Mouse (Mus musculus): Measurements from ENCODE around the gene Smim27. TPM values are rescaled to one million over a fixed set of nuclear protein-coding genes. Genes with fewer than 3 reads are reported as not detected.

Smim27 gene
- polyA plus RNA-seq, 2 experiments = 3.2 to 20.6 TPM

- Histone ChIP-seq H3K9ac (replicated peaks) (peak overlapping the region; percentile 78), H3K4me2 (ENCODE audit: low read depth) (peak overlapping the region; percentile 95), H3K36me3 (replicated peaks; ENCODE audit: control insufficient read depth, insufficient read depth, low read depth) (peaks cover 11% of the 10 kb centered on the region), H3K9me3 (ENCODE audit: control insufficient read depth, low read length) (no peaks in the 10 kb centered on the region), H3K4me3 (ENCODE audit: insufficient read depth in 1 of 2, low read depth in 2 of 2, low read length in 2 of 2) (peak overlapping the region; percentile 92 to 95), H3K27me3 (ENCODE audit: control insufficient read depth, insufficient read depth, low read length) (no peaks in the 10 kb centered on the region), H3K27ac (peak overlapping the region; percentile 81), H3K4me1 (replicated peaks; ENCODE audit: control insufficient read depth in 2 of 2, insufficient read depth in 2 of 2, low read length in 1 of 2) (peaks cover 3 to 7% of the 10 kb centered on the region in 2 experiments; a peak in 3 of 4 replicates)
- peak in 1 of 3 experiments; percentile 24 for DNase-seq (ENCODE audit: low read depth in 3 of 3, low spot score in 3 of 3)
- no peak for TF ChIP-seq EP300 (IDR thresholded peaks at IDR 0.05; ENCODE audit: low read depth)
- no peak for TF ChIP-seq CTCF (IDR thresholded peaks at IDR 0.05; ENCODE audit: low read depth)
- ATAC-seq (ENCODE audit: insufficient read depth) = peak; percentile 4; the same call in 1 of the 2 replicates
- WGBS (ENCODE audit: insufficient replicate concordance) = under 1% methylated on average over 16 of the region's 16 CpGs
Measured at GRCm38 (mm10) chr4:40268835-40269234, 544 bp upstream of the Smim27 start.

GRCm38 (mm10) chr4:40278880-40279275 is 9.5 kb downstream of the Smim27 start:
- 1% methylated on average over 21 of the region's 21 CpGs for WGBS (ENCODE audit: insufficient replicate concordance)
- DNase-seq (ENCODE audit: low read depth in 3 of 3, low spot score in 3 of 3) = no peak

GRCm38 (mm10) chr4:40279276-40279900 is 10.0 kb downstream of the Smim27 start, which contains the start of gene Ndufb6:
Gene Ndufb6 (minus strand): TSS chr4:40279421.
- peak within 1 kb of the TSS; percentile 72 for H3K4me2 ChIP-seq (ENCODE audit: low read depth)
- TF ChIP-seq EP300 (IDR thresholded peaks at IDR 0.05; ENCODE audit: low read depth) (no peak), CTCF (IDR thresholded peaks at IDR 0.05; ENCODE audit: low read depth) (no peak)
- WGBS (ENCODE audit: insufficient replicate concordance) = under 1% methylated on average over 36 of the region's 36 CpGs
- H3K27ac ChIP-seq = peak within 1 kb of the TSS; percentile 5; the same call in 1 of the 2 replicates
- H3K27me3 ChIP-seq (ENCODE audit: control insufficient read depth, insufficient read depth, low read length) = no peaks in the 10 kb centered on the region
- DNase-seq (ENCODE audit: low read depth in 3 of 3, low spot score in 3 of 3) (peak; percentile 81 to 86 (median 85)), ATAC-seq (ENCODE audit: insufficient read depth) (peak; percentile 98)
- H3K36me3 ChIP-seq (replicated peaks; ENCODE audit: control insufficient read depth, insufficient read depth, low read depth) = no peaks in the 10 kb centered on the region
- H3K9me3 ChIP-seq (ENCODE audit: control insufficient read depth, low read length) = no peaks in the 10 kb centered on the region
- H3K4me1 ChIP-seq (replicated peaks; ENCODE audit: control insufficient read depth in 2 of 2, insufficient read depth in 2 of 2, low read length in 1 of 2) = peaks cover 0 to 5% of the 10 kb centered on the region in 2 experiments; a peak in 1 of 4 replicates
- peak within 1 kb of the TSS; percentile 82 for H3K9ac ChIP-seq (replicated peaks)
- peak within 1 kb of the TSS; percentile 85 to 89 for H3K4me3 ChIP-seq (ENCODE audit: insufficient read depth in 1 of 2, low read depth in 2 of 2, low read length in 2 of 2)

More at GRCm38 (mm10) chr4:40278880-40279275, 9.5 kb downstream of the Smim27 start:
- Histone ChIP-seq H3K9ac (replicated peaks) (peak overlapping the region; percentile 82), H3K4me2 (ENCODE audit: low read depth) (peak overlapping the region; percentile 72), H3K9me3 (ENCODE audit: control insufficient read depth, low read length) (no peaks in the 10 kb centered on the region), H3K27ac (no peak overlapping the region), H3K36me3 (replicated peaks; ENCODE audit: control insufficient read depth, insufficient read depth, low read depth) (no peaks in the 10 kb centered on the region), H3K4me1 (replicated peaks; ENCODE audit: control insufficient read depth in 2 of 2, insufficient read depth in 2 of 2, low read length in 1 of 2) (peaks cover 0 to 5% of the 10 kb centered on the region in 2 experiments; a peak in 1 of 4 replicates), H3K27me3 (ENCODE audit: control insufficient read depth, insufficient read depth, low read length) (no peaks in the 10 kb centered on the region), H3K4me3 (ENCODE audit: insufficient read depth in 1 of 2, low read depth in 2 of 2, low read length in 2 of 2) (peak overlapping the region; percentile 85 to 89)
- TF ChIP-seq EP300 (IDR thresholded peaks at IDR 0.05; ENCODE audit: low read depth) = no peak
- peak; percentile 50 for ATAC-seq (ENCODE audit: insufficient read depth)

GRCm38 (mm10) chr4:40285582-40285981 is 16.2 kb downstream of the Smim27 start:
- no peaks in the 10 kb centered on the region for H3K9me3 ChIP-seq (ENCODE audit: control insufficient read depth, low read length)
- peak in 1 of 3 experiments; percentile 33 for DNase-seq (ENCODE audit: low read depth in 3 of 3, low spot score in 3 of 3)
- 6% methylated on average over 4 of the region's 4 CpGs for WGBS (ENCODE audit: insufficient replicate concordance)
- H3K27me3 ChIP-seq (ENCODE audit: control insufficient read depth, insufficient read depth, low read length) = no peaks in the 10 kb centered on the region
- H3K36me3 ChIP-seq (replicated peaks; ENCODE audit: control insufficient read depth, insufficient read depth, low read depth) = no peaks in the 10 kb centered on the region
- no peak overlapping the region for H3K4me3 ChIP-seq (ENCODE audit: insufficient read depth in 1 of 2, low read depth in 2 of 2, low read length in 2 of 2)
- H3K4me2 ChIP-seq (ENCODE audit: low read depth) = no peak overlapping the region
- no peak for ATAC-seq (ENCODE audit: insufficient read depth)
- H3K9ac ChIP-seq (replicated peaks) = no peak overlapping the region
- no peak overlapping the region for H3K27ac ChIP-seq
- H3K4me1 ChIP-seq (replicated peaks; ENCODE audit: control insufficient read depth in 2 of 2, insufficient read depth in 2 of 2, low read length in 1 of 2) = no peaks in the 10 kb centered on the region
- TF ChIP-seq EP300 (IDR thresholded peaks at IDR 0.05; ENCODE audit: low read depth) = no peak
- TF ChIP-seq CTCF (IDR thresholded peaks at IDR 0.05; ENCODE audit: low read depth) = peak; percentile 75

GRCm38 (mm10) chr4:40287415-40287814 is 18.0 kb downstream of the Smim27 start:
- no peak overlapping the region for H3K4me3 ChIP-seq (ENCODE audit: insufficient read depth in 1 of 2, low read depth in 2 of 2, low read length in 2 of 2)
- no peak overlapping the region for H3K4me2 ChIP-seq (ENCODE audit: low read depth)
- no peaks in the 10 kb centered on the region for H3K27me3 ChIP-seq (ENCODE audit: control insufficient read depth, insufficient read depth, low read length)
- no peaks in the 10 kb centered on the region for H3K4me1 ChIP-seq (replicated peaks; ENCODE audit: control insufficient read depth in 2 of 2, insufficient read depth in 2 of 2, low read length in 1 of 2)
- ATAC-seq (ENCODE audit: insufficient read depth) (no peak), DNase-seq (ENCODE audit: low read depth in 3 of 3, low spot score in 3 of 3) (no peak)
- no peak overlapping the region for H3K27ac ChIP-seq
- H3K9ac ChIP-seq (replicated peaks) = no peak overlapping the region
- H3K36me3 ChIP-seq (replicated peaks; ENCODE audit: control insufficient read depth, insufficient read depth, low read depth) = no peaks in the 10 kb centered on the region
- H3K9me3 ChIP-seq (ENCODE audit: control insufficient read depth, low read length) = no peaks in the 10 kb centered on the region
- WGBS (ENCODE audit: insufficient replicate concordance) = 34% methylated on average over 6 of the region's 6 CpGs
- TF ChIP-seq EP300 (IDR thresholded peaks at IDR 0.05; ENCODE audit: low read depth) (no peak), CTCF (IDR thresholded peaks at IDR 0.05; ENCODE audit: low read depth) (no peak)

Data from liver, embryonic 14.5 days (tissue).